Mouse (Mus musculus) lung, postnatal 0 days (tissue): ENCODE results near the gene Dusp14.

ENCODE experiments used
- CTCF ChIP-seq: IDR thresholded peaks from 2 replicates; pipeline ENCODE4 v1.5.1; 2016; ENCODE audit warnings: antibody characterized with exemption, mild to moderate bottlenecking
- EP300 ChIP-seq: IDR thresholded peaks from 2 replicates; pipeline ENCODE4 v1.6.1; 2016; ENCODE audit warnings: antibody characterized with exemption, mild to moderate bottlenecking, control low read depth

- TF ChIP-seq CTCF (no peak), EP300 (no peak)
Measured at GRCm38 (mm10) chr11:83998993-83999392, 70.1 kb downstream of the Dusp14 start.
